Mouse (Mus musculus) inflammation-experienced regulatory T-cells, adult 6 months (primary cell): ENCODE results near the gene Zbed6. TPM values are rescaled to one million over a fixed set of nuclear protein-coding genes. Genes with fewer than 3 reads are reported as not detected.
"Not testable (repeated sequence)": the region's sequence is repeated elsewhere in the genome, so short reads cannot be mapped to it uniquely, and the experiment has no call there.

Experiments
- ATAC-seq: one replicate; pipeline ENCODE4 v1.8.0; 2017
- polyA plus RNA-seq, 3 experiments: library from polyadenylated mRNA; unstranded; fragments of 100-300 nt; shearing (Covaris generic); gene quantifications; one replicate each; pipeline ENCODE4 v1.2.1; 2017

Gene Zbed6
- polyA plus RNA-seq, result not detected

- peak; percentile 36 for ATAC-seq
Observed at GRCm38 (mm10) chr1:133660466-133661202, at the start of gene Zbed6. Gene Zbed6, minus strand, starts transcription at chr1:133660885.

- no peak for ATAC-seq
Observed at GRCm38 (mm10) chr1:133709292-133709691, 48.6 kb upstream of the Zbed6 start.

GRCm38 (mm10) chr1:133701824-133702223, 41.1 kb upstream of the Zbed6 start:
- ATAC-seq, result not testable (repeated sequence)

GRCm38 (mm10) chr1:133697935-133698620, 37.4 kb upstream of the Zbed6 start:
- no peak for ATAC-seq

- no peak for ATAC-seq
Observed at GRCm38 (mm10) chr1:133695901-133696300, 35.2 kb upstream of the Zbed6 start.

GRCm38 (mm10) chr1:133694876-133695275, 34.2 kb upstream of the Zbed6 start:
- peak; percentile 43 for ATAC-seq

- ATAC-seq, result no peak
Observed at GRCm38 (mm10) chr1:133694301-133694700, 33.6 kb upstream of the Zbed6 start.

GRCm38 (mm10) chr1:133693536-133694114, 32.9 kb upstream of the Zbed6 start:
- no peak for ATAC-seq

- ATAC-seq, result no peak
Observed at GRCm38 (mm10) chr1:133692195-133692594, 31.5 kb upstream of the Zbed6 start.

GRCm38 (mm10) chr1:133691046-133691445, 30.4 kb upstream of the Zbed6 start:
- peak; percentile 9 for ATAC-seq

- ATAC-seq, result peak; percentile 95
Observed at GRCm38 (mm10) chr1:133689897-133690296, 29.2 kb upstream of the Zbed6 start, which contains the start of gene Lax1. Gene Lax1, minus strand, starts transcription at chr1:133690108.

- ATAC-seq, result no peak
Observed at GRCm38 (mm10) chr1:133688301-133688700, 27.6 kb upstream of the Zbed6 start.

GRCm38 (mm10) chr1:133685749-133686519, 25.2 kb upstream of the Zbed6 start:
- no peak for ATAC-seq

- no peak for ATAC-seq
Observed at GRCm38 (mm10) chr1:133671801-133672200, 11.1 kb upstream of the Zbed6 start.

GRCm38 (mm10) chr1:133671266-133671665, 10.6 kb upstream of the Zbed6 start:
- ATAC-seq, result no peak

- ATAC-seq, result no peak
Observed at GRCm38 (mm10) chr1:133670776-133671175, 10.1 kb upstream of the Zbed6 start.

- ATAC-seq, result no peak
Observed at GRCm38 (mm10) chr1:133670190-133670589, 9.5 kb upstream of the Zbed6 start.

GRCm38 (mm10) chr1:133668618-133669017, 7.9 kb upstream of the Zbed6 start:
- ATAC-seq, result no peak

- no peak for ATAC-seq
Observed at GRCm38 (mm10) chr1:133667721-133668120, 7.0 kb upstream of the Zbed6 start.

- not testable (repeated sequence) for ATAC-seq
Observed at GRCm38 (mm10) chr1:133665713-133666112, 5.0 kb upstream of the Zbed6 start.

GRCm38 (mm10) chr1:133664203-133664970, 3.7 kb upstream of the Zbed6 start:
- ATAC-seq, result no peak

- no peak for ATAC-seq
Observed at GRCm38 (mm10) chr1:133663427-133663826, 2.7 kb upstream of the Zbed6 start.
